Comparison of ENCODE assay signal across 26 mouse cellular contexts in the genomic region with DNA sequence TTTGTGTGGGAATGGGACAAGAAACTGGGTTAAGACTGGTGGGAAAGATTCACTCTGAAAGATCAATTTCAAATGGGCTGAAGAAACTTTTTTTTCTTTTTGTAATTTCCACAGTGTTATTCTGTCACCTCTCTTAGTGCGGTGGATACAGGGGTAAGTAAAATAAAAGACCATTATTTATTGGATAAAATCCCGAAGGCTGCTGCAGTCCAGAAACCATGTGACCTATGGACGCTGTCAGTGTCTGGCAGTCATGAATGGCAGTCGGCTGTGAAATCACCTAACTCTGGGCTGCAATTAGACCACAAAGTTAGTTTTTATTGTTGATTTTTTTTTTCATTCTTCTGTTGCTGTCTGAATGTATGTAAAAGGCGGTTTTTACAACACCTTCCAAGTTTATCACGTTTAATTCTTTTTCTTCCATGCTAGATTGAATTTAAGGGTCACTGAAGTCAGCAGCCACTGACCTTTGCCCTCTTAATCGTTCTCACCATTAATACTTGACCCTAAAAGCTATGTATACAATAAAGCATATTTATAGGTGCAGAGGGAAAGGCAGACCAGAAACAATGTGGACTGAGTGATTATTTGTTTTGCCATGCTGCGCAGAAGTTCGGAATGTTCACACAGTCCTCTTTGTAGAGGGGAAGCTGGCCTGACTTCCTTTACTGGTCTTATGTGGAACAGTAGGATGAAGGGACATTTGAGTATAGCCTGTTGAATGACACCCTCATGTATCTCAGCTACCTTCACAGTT.
DNase-seq lines count a peak whose midpoint lies in the region; ATAC-seq lines count a peak whose summit lies in the region.
"Had no signal": no experiment of that assay in that cellular context is flagged by ENCODE, and none has a peak within 500 bp of the region (broad histone marks: within the 10 kb centered on the region; RNA-seq: fewer than 3 reads in every experiment).

No protein-coding gene starts in this region.

- no peaks in the 10 kb centered on the region for H3K9me3 ChIP-seq in forebrain, embryonic 11.5 days (ENCODE audit: control insufficient read depth, low read length)
- no peaks in the 10 kb centered on the region for H3K9me3 ChIP-seq in forebrain, embryonic 14.5 days (replicated peaks; ENCODE audit: control insufficient read depth, low read length)
- H3K9me3 ChIP-seq in midbrain, embryonic 13.5 days = no peaks in the 10 kb centered on the region
- no peaks in the 10 kb centered on the region for H3K9me3 ChIP-seq in midbrain, embryonic 10.5 days (replicated peaks)
- no peaks in the 10 kb centered on the region for H3K9me3 ChIP-seq in limb, embryonic 10.5 days (replicated peaks)
- H3K9me3 ChIP-seq: forebrain, embryonic 15.5 days; hindbrain, embryonic 12.5 days; kidney, embryonic 15.5 days; liver, embryonic 15.5 days; lung, embryonic 15.5 days had no signal

- ATAC-seq in forebrain, embryonic 11.5 days (replicated peaks; ENCODE audit: low FRiP score) = peak; percentile 37; the same call in 1 of the 2 replicates
- ATAC-seq in forebrain, embryonic 14.5 days = no peak
- peak; percentile 58; the same call in 1 of the 2 replicates for ATAC-seq in midbrain, embryonic 13.5 days
- ATAC-seq: forebrain, embryonic 15.5 days; intestine, postnatal 0 days; Patski had no signal

- no peaks in the 10 kb centered on the region for H3K27me3 ChIP-seq in forebrain, embryonic 11.5 days (ENCODE audit: control insufficient read depth, insufficient read depth, low read length)
- no peaks in the 10 kb centered on the region for H3K27me3 ChIP-seq in forebrain, embryonic 14.5 days (replicated peaks; ENCODE audit: control insufficient read depth, insufficient read depth, low read length)
- no peaks in the 10 kb centered on the region for H3K27me3 ChIP-seq in midbrain, embryonic 13.5 days
- H3K27me3 ChIP-seq in midbrain, embryonic 10.5 days (ENCODE audit: low read depth, poor library complexity, severe bottlenecking) = no peaks in the 10 kb centered on the region
- peaks cover 27% of the 10 kb centered on the region for H3K27me3 ChIP-seq in limb, embryonic 10.5 days (ENCODE audit: low read depth, poor library complexity, severe bottlenecking)
- H3K27me3 ChIP-seq: forebrain, embryonic 15.5 days; hindbrain, embryonic 12.5 days; kidney, embryonic 15.5 days; liver, embryonic 15.5 days; lung, embryonic 15.5 days had no signal

- no peak overlapping the region for H3K4me2 ChIP-seq in forebrain, embryonic 11.5 days (ENCODE audit: low read depth, low read length, severe bottlenecking)
- H3K4me2 ChIP-seq in forebrain, embryonic 14.5 days (ENCODE audit: low read length) = no peak overlapping the region
- no peak overlapping the region for H3K4me2 ChIP-seq in midbrain, embryonic 13.5 days (replicated peaks)
- H3K4me2 ChIP-seq: forebrain, embryonic 15.5 days; heart, embryonic 11.5 days; hindbrain, embryonic 12.5 days; kidney, embryonic 15.5 days; liver, embryonic 15.5 days; lung, embryonic 15.5 days had no signal

- H3K4me3 ChIP-seq in forebrain, embryonic 11.5 days (ENCODE audit: low read depth, low read length) = no peak overlapping the region
- no peak overlapping the region for H3K4me3 ChIP-seq in forebrain, embryonic 14.5 days (ENCODE audit: low read depth, low read length)
- no peak overlapping the region for H3K4me3 ChIP-seq in midbrain, embryonic 13.5 days (replicated peaks)
- no peak overlapping the region for H3K4me3 ChIP-seq in midbrain, embryonic 10.5 days
- H3K4me3 ChIP-seq in limb, embryonic 10.5 days = no peak overlapping the region
- H3K4me3 ChIP-seq: forebrain, embryonic 15.5 days; gastrocnemius, adult 2 months; hindbrain, embryonic 12.5 days; kidney, embryonic 15.5 days; liver, embryonic 15.5 days; lung, embryonic 15.5 days had no signal

- no peaks in the 10 kb centered on the region for H3K4me1 ChIP-seq in forebrain, embryonic 11.5 days (replicated peaks; ENCODE audit: control insufficient read depth, insufficient read depth, low read length)
- H3K4me1 ChIP-seq in forebrain, embryonic 14.5 days (ENCODE audit: control insufficient read depth, insufficient read depth, low read length) = no peaks in the 10 kb centered on the region
- peaks cover 6% of the 10 kb centered on the region; the same call in 1 of the 2 replicates for H3K4me1 ChIP-seq in midbrain, embryonic 13.5 days (replicated peaks)
- peaks cover 20% of the 10 kb centered on the region for H3K4me1 ChIP-seq in midbrain, embryonic 10.5 days
- peaks cover 27% of the 10 kb centered on the region for H3K4me1 ChIP-seq in limb, embryonic 10.5 days
- H3K4me1 ChIP-seq: forebrain, embryonic 15.5 days; hindbrain, embryonic 12.5 days; liver, embryonic 15.5 days; lung, embryonic 15.5 days had no signal

- no peaks in the 10 kb centered on the region for H3K36me3 ChIP-seq in forebrain, embryonic 11.5 days (ENCODE audit: control insufficient read depth, insufficient read depth, low read length)
- no peaks in the 10 kb centered on the region for H3K36me3 ChIP-seq in forebrain, embryonic 14.5 days (ENCODE audit: control insufficient read depth, insufficient read depth, low read length)
- no peaks in the 10 kb centered on the region for H3K36me3 ChIP-seq in midbrain, embryonic 13.5 days
- H3K36me3 ChIP-seq in midbrain, embryonic 10.5 days = no peaks in the 10 kb centered on the region
- no peaks in the 10 kb centered on the region for H3K36me3 ChIP-seq in limb, embryonic 10.5 days
- H3K36me3 ChIP-seq: forebrain, embryonic 15.5 days; hindbrain, embryonic 12.5 days; kidney, embryonic 15.5 days; liver, embryonic 15.5 days; lung, embryonic 15.5 days had no signal

- no peak for DNase-seq in forebrain, embryonic 11.5 days (ENCODE audit: low spot score)
- DNase-seq in forebrain, embryonic 14.5 days (ENCODE audit: low spot score) = no peak
- no peak for DNase-seq in midbrain, embryonic 10.5 days (ENCODE audit: low spot score)
- peak; percentile 34 for DNase-seq in limb, embryonic 10.5 days (ENCODE audit: low spot score)
- no peak for DNase-seq in right cerebral cortex, postnatal 14 days
- DNase-seq in layer of hippocampus, adult 11-12 months (ENCODE audit: low spot score) = no peak
- DNase-seq: adrenal gland, postnatal 10 days; cerebellum, adult 8-10 months; cerebellum, postnatal 25 days; gastrocnemius, adult 2 months; gastrocnemius, postnatal 36 days; heart, adult 18-20 months; heart, postnatal 36 days; kidney, postnatal 4 days; layer of hippocampus, postnatal 36 days; left cerebral cortex, postnatal 4 days; thymus, postnatal 4 days had no signal

- no peak overlapping the region for H3K9ac ChIP-seq in forebrain, embryonic 11.5 days (ENCODE audit: low read length)
- H3K9ac ChIP-seq in forebrain, embryonic 14.5 days (ENCODE audit: low read length) = no peak overlapping the region
- no peak overlapping the region for H3K9ac ChIP-seq in midbrain, embryonic 13.5 days (replicated peaks)
- H3K9ac ChIP-seq: forebrain, embryonic 15.5 days; hindbrain, embryonic 12.5 days; kidney, embryonic 15.5 days; liver, embryonic 15.5 days; lung, embryonic 15.5 days had no signal

- no peak overlapping the region for H3K27ac ChIP-seq in forebrain, embryonic 11.5 days (ENCODE audit: low read depth, low read length)
- H3K27ac ChIP-seq in forebrain, embryonic 14.5 days (ENCODE audit: low read depth, low read length) = no peak overlapping the region
- H3K27ac ChIP-seq in midbrain, embryonic 13.5 days = no peak overlapping the region
- H3K27ac ChIP-seq in midbrain, embryonic 10.5 days (replicated peaks) = no peak overlapping the region
- H3K27ac ChIP-seq in limb, embryonic 10.5 days = no peak overlapping the region
- H3K27ac ChIP-seq: forebrain, embryonic 15.5 days; gastrocnemius, adult 2 months; hindbrain, embryonic 12.5 days; kidney, embryonic 15.5 days; liver, embryonic 15.5 days; lung, embryonic 15.5 days had no signal

- WGBS in forebrain, embryonic 11.5 days = 28% methylated on average over 9 of the region's 9 CpGs
- WGBS in forebrain, embryonic 14.5 days = 31% methylated on average over 9 of the region's 9 CpGs
- 19% methylated on average over 9 of the region's 9 CpGs for WGBS in midbrain, embryonic 13.5 days
- 29% methylated on average over 9 of the region's 9 CpGs for WGBS in midbrain, embryonic 10.5 days
- 31% methylated on average over 9 of the region's 9 CpGs for WGBS in limb, embryonic 10.5 days
